Mouse (Mus musculus) ES-E14 (cell line): Measurements from ENCODE around the gene Trim59. TPM values are rescaled to one million over a fixed set of nuclear protein-coding genes. Genes with fewer than 3 reads are reported as not detected.

ENCODE experiments used
- DNase-seq: peaks from one replicate; pipeline ENCODE4 v3.0.0-alpha.2; 2013; ENCODE audit warnings: low read depth, low spot score
- H3K27ac ChIP-seq: 2 replicates; pipeline ENCODE4 v1.5.1; 2012; ENCODE audit warnings: low read depth, mild to moderate bottlenecking, low read length, moderate library complexity, mixed read lengths; ENCODE audit not compliant: poor library complexity, insufficient read depth, severe bottlenecking
- H3K36me3 ChIP-seq: 2 replicates; pipeline ENCODE4 v1.6.1; 2012; ENCODE audit warnings: mild to moderate bottlenecking, low read length, moderate library complexity, mixed read lengths; ENCODE audit not compliant: control insufficient read depth, poor library complexity, insufficient read depth, severe bottlenecking
- H3K4me1 ChIP-seq, 2 experiments: fragments of 150-350 bp in 1 of 2; sonication (generic) in 1 of 2; 2 replicates each; pipeline ENCODE4 v1.6.1; 2012; ENCODE audit warnings: low read length in 2 of 2, mild to moderate bottlenecking in 1 of 2, mixed read lengths in 1 of 2; ENCODE audit not compliant: control insufficient read depth in 2 of 2, insufficient read depth in 2 of 2, poor library complexity in 1 of 2
- H3K4me3 ChIP-seq, 2 experiments: fragments of 150-350 bp in 1 of 2; sonication (generic) in 1 of 2; 2 replicates each; pipeline ENCODE4 v1.5.1; 2012; ENCODE audit warnings: low read length in 2 of 2, low read depth in 1 of 2, mild to moderate bottlenecking in 1 of 2, mixed read lengths in 1 of 2; ENCODE audit not compliant: insufficient read depth in 1 of 2, poor library complexity in 1 of 2, severe bottlenecking in 1 of 2
- H3K9ac ChIP-seq: 2 replicates; pipeline ENCODE4 v1.6.1; 2012; ENCODE audit warnings: low read depth, mild to moderate bottlenecking, low read length, mixed read lengths; ENCODE audit not compliant: poor library complexity, insufficient read depth, severe bottlenecking
- H3K9me3 ChIP-seq: fragments of 150-350 bp; sonication (generic); 2 replicates; pipeline ENCODE4 v1.6.1; 2012; ENCODE audit warnings: low read depth, mild to moderate bottlenecking, low read length; ENCODE audit not compliant: control insufficient read depth, insufficient read depth
- CHD2 ChIP-seq: IDR thresholded peaks from 2 replicates; pipeline ENCODE4 v1.6.1; 2014; ENCODE audit warnings: mild to moderate bottlenecking, low read depth, low read length, inconsistent platforms
- HCFC1 ChIP-seq: IDR thresholded peaks from 2 replicates; pipeline ENCODE4 v1.6.1; 2012; ENCODE audit warnings: low read length, inconsistent platforms, borderline replicate concordance; ENCODE audit not compliant: insufficient read depth
- MAFK ChIP-seq: IDR thresholded peaks from 2 replicates; pipeline ENCODE4 v1.6.1; 2014; ENCODE audit warnings: mild to moderate bottlenecking, low read depth, low read length, inconsistent platforms; ENCODE audit not compliant: insufficient read depth
- ZC3H11A ChIP-seq: IDR thresholded peaks from 2 replicates; pipeline ENCODE4 v1.6.1; 2012; ENCODE audit warnings: low read depth, mild to moderate bottlenecking, inconsistent platforms, low read length, borderline replicate concordance
- ZNF384 ChIP-seq: IDR thresholded peaks from 2 replicates; pipeline ENCODE4 v1.6.1; 2012; ENCODE audit warnings: low read depth, low read length, inconsistent platforms
- in situ Hi-C, 2 experiments: fragments of 600-800 bp; cut with MboI; formaldehyde crosslinking; loops; one replicate each; pipeline ENCODE4 v1.15.1; 2025; ENCODE audit warnings: low sequenced_read_pairs in 2 of 2, inconsistent platforms in 1 of 2; ENCODE audit not compliant: unreplicated experiment in 2 of 2
- total RNA-seq: library from RNA; depleted of rRNA; stranded (reverse); fragments of 300-350 nt; gene quantifications from 2 replicates; pipeline ENCODE4 v1.2.3, GENCODE M21; 2012

Trim59 gene
- total RNA-seq, 1 experiment = 59.7 TPM

DNA sequence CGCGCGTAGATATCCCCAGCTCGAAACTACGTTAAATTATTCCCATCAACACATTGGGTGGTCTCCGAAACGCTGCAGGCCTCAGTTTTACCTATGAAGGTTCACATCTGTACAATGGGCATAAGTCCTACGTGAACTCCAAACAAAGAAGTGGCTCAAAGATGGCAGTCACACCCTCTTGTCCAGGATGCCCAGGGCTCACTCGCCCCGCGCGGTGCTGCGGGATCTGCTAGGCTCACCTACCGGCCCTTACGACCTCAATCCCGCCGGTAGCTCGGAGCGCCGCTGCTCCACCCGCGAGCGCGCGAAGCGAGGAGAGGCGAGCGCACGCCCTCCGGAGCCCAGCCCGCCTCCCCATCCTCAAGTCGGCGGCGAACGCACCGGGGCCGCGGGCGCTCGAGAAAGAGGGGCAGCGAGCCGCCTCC, 376 bp downstream of the Trim59 start:
- TF ChIP-seq ZC3H11A (no peak), HCFC1 (peak; percentile 39; the same call in 1 of the 2 replicates)
- Histone ChIP-seq H3K4me3 (peak overlapping the region; percentile 89 to 99), H3K4me1 (peaks cover 6 to 7% of the 10 kb centered on the region in 2 experiments; a peak in 2 of 4 replicates), H3K36me3 (peaks cover 10% of the 10 kb centered on the region), H3K27ac (peak overlapping the region; percentile 77), H3K9ac (peak overlapping the region; percentile 96), H3K9me3 (no peaks in the 10 kb centered on the region)
- in situ Hi-C loops = loop anchor here in 1 of 2 experiments (25.0 kb wide), 1 partner anchor 693 kb away; no protein-coding TSS in a partner anchor
- peak; percentile 36 for DNase-seq

GRCm38 (mm10) chr3:69041298-69041697, 3.3 kb downstream of the Trim59 start:
- Histone ChIP-seq H3K27ac (no peak overlapping the region), H3K36me3 (peaks cover 10% of the 10 kb centered on the region), H3K4me3 (peak overlapping the region; percentile 20 to 31), H3K4me1 (peaks cover 5% of the 10 kb centered on the region in 2 experiments; a peak in 1 of 4 replicates), H3K9ac (peak overlapping the region; percentile 18; the same call in 1 of the 2 replicates), H3K9me3 (no peaks in the 10 kb centered on the region)
- no peak for TF ChIP-seq ZNF384
- TF ChIP-seq CHD2 = no peak
- DNase-seq = no peak
- in situ Hi-C loops = loop anchor here in 1 of 2 experiments (25.0 kb wide), 1 partner anchor 696 kb away; no protein-coding TSS in a partner anchor

- H3K4me3 ChIP-seq = peak overlapping the region; percentile 3 to 5; a peak in 1 of 4 replicates
- H3K9me3 ChIP-seq = no peaks in the 10 kb centered on the region
- TF ChIP-seq MAFK = no peak
- TF ChIP-seq CHD2 = no peak
- TF ChIP-seq ZC3H11A = no peak
- no peak for TF ChIP-seq ZNF384
- no peak for TF ChIP-seq HCFC1
- in situ Hi-C loops = loop anchor here in 1 of 2 experiments (25.0 kb wide), 1 partner anchor 697 kb away; no protein-coding TSS in a partner anchor
- no peak overlapping the region for H3K9ac ChIP-seq
- H3K4me1 ChIP-seq = peaks cover 0 to 2% of the 10 kb centered on the region in 2 experiments; a peak in 1 of 4 replicates
- H3K27ac ChIP-seq = no peak overlapping the region
- no peak for DNase-seq
- peaks cover 10% of the 10 kb centered on the region for H3K36me3 ChIP-seq
These were observed 4.5 kb downstream of the Trim59 start for GRCm38 (mm10) chr3:69040105-69040504.

DNA sequence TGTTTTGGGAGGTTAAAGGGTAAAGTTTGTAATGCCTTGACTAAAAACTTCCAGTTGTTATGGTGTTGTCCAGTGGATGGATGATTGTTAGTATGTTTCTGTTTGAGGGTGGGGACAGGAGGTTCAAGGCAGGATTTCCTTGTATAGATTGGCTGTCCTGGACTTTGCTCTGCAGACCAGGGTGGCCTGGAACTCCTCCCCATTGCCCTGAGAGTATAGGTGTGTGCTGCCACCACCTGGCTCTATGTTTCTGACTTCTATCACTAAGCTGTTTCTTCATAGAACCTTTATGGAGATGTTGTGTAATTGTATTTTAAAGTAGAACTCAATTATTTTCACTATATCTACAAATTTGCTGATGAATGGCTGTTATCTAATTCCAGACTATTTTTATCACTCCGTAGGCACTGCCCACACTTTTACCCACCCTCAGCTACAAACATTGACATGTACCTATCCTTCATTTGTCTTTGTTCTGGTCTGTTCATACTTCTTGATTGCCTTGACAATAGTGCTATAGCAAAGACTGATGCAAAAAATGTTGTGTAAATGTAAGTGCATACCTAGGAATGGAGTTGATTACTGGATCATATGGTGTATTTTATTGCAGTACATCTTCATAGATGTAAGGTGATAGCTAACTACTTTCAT, 18.3 kb downstream of the Trim59 start:
- TF ChIP-seq ZNF384 (no peak), CHD2 (no peak), ZC3H11A (no peak), HCFC1 (no peak), MAFK (no peak)
- H3K9me3 ChIP-seq = no peaks in the 10 kb centered on the region
- no peaks in the 10 kb centered on the region for H3K4me1 ChIP-seq
- no peak overlapping the region for H3K27ac ChIP-seq
- no peak for DNase-seq
- no peak overlapping the region for H3K9ac ChIP-seq
- no peak overlapping the region for H3K4me3 ChIP-seq
- H3K36me3 ChIP-seq = peaks cover 18% of the 10 kb centered on the region
- in situ Hi-C loops = loop anchor here in 1 of 2 experiments (25.0 kb wide), 1 partner anchor 711 kb away; no protein-coding TSS in a partner anchor

DNA sequence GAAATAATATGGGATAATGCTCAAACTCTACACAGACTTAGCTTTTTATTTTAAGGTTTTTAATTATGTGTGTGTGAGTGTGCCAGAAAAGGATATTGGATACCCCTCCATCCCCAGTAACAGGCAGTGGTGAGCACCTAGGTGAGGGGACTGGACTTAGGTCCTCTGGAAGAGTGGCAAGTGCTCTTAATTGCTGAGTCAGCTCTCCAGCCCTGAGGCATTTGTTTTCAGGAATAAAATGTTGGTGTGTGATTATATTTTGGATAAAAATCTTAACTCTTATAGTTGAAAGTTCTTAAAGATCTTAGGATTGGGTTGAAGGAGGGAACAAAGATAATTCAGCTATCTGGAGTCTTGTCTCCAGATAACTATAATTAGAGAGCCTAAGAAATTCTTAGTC, 23.8 kb downstream of the Trim59 start:
- peak; percentile 81 for TF ChIP-seq MAFK
- TF ChIP-seq ZC3H11A = no peak
- no peak for DNase-seq
- Histone ChIP-seq H3K4me3 (no peak overlapping the region), H3K27ac (no peak overlapping the region), H3K4me1 (no peaks in the 10 kb centered on the region), H3K9ac (no peak overlapping the region), H3K9me3 (no peaks in the 10 kb centered on the region), H3K36me3 (peaks cover 16% of the 10 kb centered on the region)
- in situ Hi-C loops = loop anchor here in 1 of 2 experiments (5.0 kb wide), 1 partner anchor 722 kb away; no protein-coding TSS in a partner anchor
